Mouse (Mus musculus): ENCODE data around the gene Cyth2. TPM values are rescaled to one million over a fixed set of nuclear protein-coding genes. Genes with fewer than 3 reads are reported as not detected.

Cyth2 gene
- polyA plus RNA-seq, 1 experiment from 2014 or later = 176 TPM

Other genes with a start within 250 kb of the Cyth2 start
- 50.7 and 54.2 TPM in 2 replicates for gene Bcat2, start 244.4 kb downstream of the Cyth2 start, polyA plus RNA-seq (2014; fragmentation: Nextera tagmentation; extraction: Ambion mirVana)
- gene Fgf21, start 199.1 kb downstream of the Cyth2 start, polyA plus RNA-seq (2014; fragmentation: Nextera tagmentation; extraction: Ambion mirVana) = not detected in 2 replicates
- 0.07 TPM in 1 of 2 replicates, not detected in the other for gene Fut1, start 197.3 kb downstream of the Cyth2 start, polyA plus RNA-seq (2014; fragmentation: Nextera tagmentation; extraction: Ambion mirVana)
- not detected in 2 replicates for gene Izumo1, start 192.8 kb downstream of the Cyth2 start, polyA plus RNA-seq (2014; fragmentation: Nextera tagmentation; extraction: Ambion mirVana)
- 5.8 and 6.4 TPM in 2 replicates for gene Rasip1, start 187.1 kb downstream of the Cyth2 start, polyA plus RNA-seq (2014; fragmentation: Nextera tagmentation; extraction: Ambion mirVana)
- 2.8 and 5.1 TPM in 2 replicates for gene Mamstr, start 174.6 kb downstream of the Cyth2 start, polyA plus RNA-seq (2014; fragmentation: Nextera tagmentation; extraction: Ambion mirVana)
- gene Fut2, start 148.2 kb downstream of the Cyth2 start, polyA plus RNA-seq (2014; fragmentation: Nextera tagmentation; extraction: Ambion mirVana) = 0.12 and 0.28 TPM in 2 replicates
- 0.24 and 0.44 TPM in 2 replicates for gene Ntn5, start 130.6 kb downstream of the Cyth2 start, polyA plus RNA-seq (2014; fragmentation: Nextera tagmentation; extraction: Ambion mirVana)
- 0.11 and 0.37 TPM in 2 replicates for gene Sec1, start 120.2 kb downstream of the Cyth2 start, polyA plus RNA-seq (2014; fragmentation: Nextera tagmentation; extraction: Ambion mirVana)
- gene Car11, start 114.7 kb downstream of the Cyth2 start, polyA plus RNA-seq (2014; fragmentation: Nextera tagmentation; extraction: Ambion mirVana) = 5.1 and 5.5 TPM in 2 replicates
- 4.2 and 4.9 TPM in 2 replicates for gene Dbp, start 109.5 kb downstream of the Cyth2 start, polyA plus RNA-seq (2014; fragmentation: Nextera tagmentation; extraction: Ambion mirVana)
- 1,181 and 1,244 TPM in 2 replicates for gene Rpl18, start 99.1 kb downstream of the Cyth2 start, polyA plus RNA-seq (2014; fragmentation: Nextera tagmentation; extraction: Ambion mirVana)
- gene Sphk2, start 96.6 kb downstream of the Cyth2 start, polyA plus RNA-seq (2014; fragmentation: Nextera tagmentation; extraction: Ambion mirVana) = 28.4 and 28.5 TPM in 2 replicates
- gene Fam83e, start 93.4 kb downstream of the Cyth2 start, polyA plus RNA-seq (2014; fragmentation: Nextera tagmentation; extraction: Ambion mirVana) = 0.65 and 0.82 TPM in 2 replicates
- gene Spaca4, start 88.8 kb downstream of the Cyth2 start, polyA plus RNA-seq (2014; fragmentation: Nextera tagmentation; extraction: Ambion mirVana) = not detected in 2 replicates
- gene Lmtk3, start 30.8 kb downstream of the Cyth2 start, polyA plus RNA-seq (2014; fragmentation: Nextera tagmentation; extraction: Ambion mirVana) = 3.6 and 4.6 TPM in 2 replicates
- gene Sult2b1, start 29.9 kb downstream of the Cyth2 start, polyA plus RNA-seq (2014; fragmentation: Nextera tagmentation; extraction: Ambion mirVana) = 0.77 and 3.2 TPM in 2 replicates
- 1.4 and 1.5 TPM in 2 replicates for gene Kcnj14, start 10.2 kb upstream of the Cyth2 start, polyA plus RNA-seq (2014; fragmentation: Nextera tagmentation; extraction: Ambion mirVana)
- 90.6 and 94.3 TPM in 2 replicates for gene Grwd1, start 16.4 kb upstream of the Cyth2 start, polyA plus RNA-seq (2014; fragmentation: Nextera tagmentation; extraction: Ambion mirVana)
- 72.7 and 97.1 TPM in 2 replicates for gene Kdelr1, start 58.2 kb upstream of the Cyth2 start, polyA plus RNA-seq (2014; fragmentation: Nextera tagmentation; extraction: Ambion mirVana)
- 0.07 TPM in 1 of 2 replicates, not detected in the other for gene Grin2d, start 63.8 kb upstream of the Cyth2 start, polyA plus RNA-seq (2014; fragmentation: Nextera tagmentation; extraction: Ambion mirVana)
- 1.0 and 1.8 TPM in 2 replicates for gene Syngr4, start 82.1 kb upstream of the Cyth2 start, polyA plus RNA-seq (2014; fragmentation: Nextera tagmentation; extraction: Ambion mirVana)
- 3.6 and 4.3 TPM in 2 replicates for gene Tmem143, start 82.4 kb upstream of the Cyth2 start, polyA plus RNA-seq (2014; fragmentation: Nextera tagmentation; extraction: Ambion mirVana)
- 30.3 and 35.9 TPM in 2 replicates for gene Emp3, start 106.8 kb upstream of the Cyth2 start, polyA plus RNA-seq (2014; fragmentation: Nextera tagmentation; extraction: Ambion mirVana)
- 3.8 and 4.7 TPM in 2 replicates for gene Ccdc114, start 109.5 kb upstream of the Cyth2 start, polyA plus RNA-seq (2014; fragmentation: Nextera tagmentation; extraction: Ambion mirVana)
- 0.15 and 0.21 TPM in 2 replicates for gene Abcc6, start 215.7 kb upstream of the Cyth2 start, polyA plus RNA-seq (2014; fragmentation: Nextera tagmentation; extraction: Ambion mirVana)
- gene Nomo1, start 219.1 kb upstream of the Cyth2 start, polyA plus RNA-seq (2014; fragmentation: Nextera tagmentation; extraction: Ambion mirVana) = 11.9 and 13.2 TPM in 2 replicates